Mouse (Mus musculus) neural tube, embryonic 13.5 days (tissue): ENCODE measurements around the gene Gspt1. TPM values are rescaled to one million over a fixed set of nuclear protein-coding genes. Genes with fewer than 3 reads are reported as not detected.
"Not testable (repeated sequence)": the region's sequence is repeated elsewhere in the genome, so short reads cannot be mapped to it uniquely, and the experiment has no call there.

ENCODE experiments used
- ATAC-seq: fragments of 200-750 bp; cut with Nextera tagmentation; 2 replicates; pipeline ENCODE4 v1.8.0; 2017; ENCODE audit warnings: low read depth, mild to moderate bottlenecking, moderate TSS enrichment, moderate library complexity
- H3K27ac ChIP-seq: fragments of 300-500 bp; sonication (generic); replicated peaks from 2 replicates; pipeline ENCODE4 v1.5.1; 2015; ENCODE audit warnings: moderate library complexity, mild to moderate bottlenecking, inconsistent platforms
- H3K27me3 ChIP-seq: fragments of 300-500 bp; sonication (generic); 2 replicates; pipeline ENCODE4 v1.6.1; 2015; ENCODE audit warnings: mild to moderate bottlenecking, inconsistent platforms
- H3K36me3 ChIP-seq: fragments of 300-500 bp; sonication (generic); 2 replicates; pipeline ENCODE4 v1.6.1; 2015; ENCODE audit warnings: mild to moderate bottlenecking, inconsistent platforms
- H3K4me1 ChIP-seq: fragments of 300-500 bp; sonication (generic); replicated peaks from 2 replicates; pipeline ENCODE4 v1.6.1; 2015; ENCODE audit warnings: inconsistent platforms
- H3K4me2 ChIP-seq: fragments of 300-500 bp; sonication (generic); 2 replicates; pipeline ENCODE4 v1.6.1; 2015; ENCODE audit warnings: inconsistent platforms, mild to moderate bottlenecking, moderate library complexity
- H3K4me3 ChIP-seq: fragments of 300-500 bp; sonication (generic); 2 replicates; pipeline ENCODE4 v1.5.1; 2015; ENCODE audit warnings: mild to moderate bottlenecking, inconsistent platforms
- H3K9ac ChIP-seq: fragments of 300-500 bp; sonication (generic); 2 replicates; pipeline ENCODE4 v1.6.1; 2015; ENCODE audit warnings: moderate library complexity, mild to moderate bottlenecking, inconsistent platforms
- H3K9me3 ChIP-seq: fragments of 300-500 bp; sonication (generic); 2 replicates; pipeline ENCODE4 v1.6.1; 2016; ENCODE audit warnings: inconsistent platforms
- WGBS: fragments of 180-500 bp; shearing (Covaris S2); methylation state at CpG from one replicate; pipeline ENCODE4 v1.1.7; 2015; 5-methylcytosine and 5-hydroxymethylcytosine counted together
- polyA plus RNA-seq: library from polyadenylated mRNA; unstranded; fragments of >200 nt; fragmentation: Nextera tagmentation; extraction: Ambion mirVana; gene quantifications from 2 replicates; pipeline ENCODE4 v1.2.1, GENCODE M21; 2015

The Gspt1 gene
- polyA plus RNA-seq = 52.4 and 62.7 TPM in 2 replicates

GRCm38 (mm10) chr16:11253898-11254722, at the start of gene Gspt1:
Gspt1 (minus strand) TSS chr16:11254325.
- Histone ChIP-seq H3K9ac (peak within 1 kb of the TSS; percentile 95), H3K27ac (peak within 1 kb of the TSS; percentile 96), H3K9me3 (no peaks in the 10 kb centered on the region), H3K4me3 (peak within 1 kb of the TSS; percentile 97), H3K4me1 (peaks cover 28% of the 10 kb centered on the region), H3K27me3 (no peaks in the 10 kb centered on the region), H3K36me3 (no peaks in the 10 kb centered on the region), H3K4me2 (peak within 1 kb of the TSS; percentile 84)
- under 1% methylated on average over 74 of the region's 76 CpGs for WGBS
- peak; percentile 97 for ATAC-seq

GRCm38 (mm10) chr16:11303741-11304140, 49.6 kb upstream of the Gspt1 start:
- H3K36me3 ChIP-seq = no peaks in the 10 kb centered on the region
- no peaks in the 10 kb centered on the region for H3K9me3 ChIP-seq
- H3K4me3 ChIP-seq = no peak overlapping the region
- no peak overlapping the region for H3K27ac ChIP-seq
- H3K27me3 ChIP-seq = no peaks in the 10 kb centered on the region
- H3K4me1 ChIP-seq = no peaks in the 10 kb centered on the region
- no peak overlapping the region for H3K9ac ChIP-seq
- ATAC-seq = no peak
- no peak overlapping the region for H3K4me2 ChIP-seq

GRCm38 (mm10) chr16:11297700-11298099, 43.6 kb upstream of the Gspt1 start:
- not testable (repeated sequence) for H3K4me3 ChIP-seq, ATAC-seq, H3K9me3 ChIP-seq, H3K36me3 ChIP-seq, H3K9ac ChIP-seq, H3K27ac ChIP-seq, H3K4me1 ChIP-seq, H3K27me3 ChIP-seq, H3K4me2 ChIP-seq
- WGBS = 88% methylated on average over 1 of the region's 1 CpGs

GRCm38 (mm10) chr16:11295583-11295982, 41.5 kb upstream of the Gspt1 start:
- not testable (repeated sequence) for H3K27ac ChIP-seq, ATAC-seq, H3K4me3 ChIP-seq, H3K9me3 ChIP-seq, H3K27me3 ChIP-seq, H3K9ac ChIP-seq, H3K4me1 ChIP-seq, H3K36me3 ChIP-seq, H3K4me2 ChIP-seq
- WGBS = 73% methylated on average over 4 of the region's 4 CpGs

- H3K4me3 ChIP-seq, ATAC-seq, H3K27ac ChIP-seq, H3K36me3 ChIP-seq, H3K9me3 ChIP-seq, H3K4me1 ChIP-seq, H3K27me3 ChIP-seq, H3K9ac ChIP-seq, H3K4me2 ChIP-seq: not testable (repeated sequence)
- WGBS = 92% methylated on average over 8 of the region's 8 CpGs
Measured at GRCm38 (mm10) chr16:11288873-11289272, 34.7 kb upstream of the Gspt1 start.

GRCm38 (mm10) chr16:11285949-11286348, 31.8 kb upstream of the Gspt1 start:
- Histone ChIP-seq H3K4me3 (no peak overlapping the region), H3K27me3 (no peaks in the 10 kb centered on the region), H3K4me2 (no peak overlapping the region), H3K36me3 (no peaks in the 10 kb centered on the region), H3K9me3 (0 out of 2 replicates have a peak, but pooled peaks cover 4% of the 10 kb centered on the region), H3K4me1 (no peaks in the 10 kb centered on the region), H3K27ac (no peak overlapping the region), H3K9ac (no peak overlapping the region)
- ATAC-seq = no peak
- 90% methylated on average over 2 of the region's 2 CpGs for WGBS

- H3K36me3 ChIP-seq = no peaks in the 10 kb centered on the region
- H3K9ac ChIP-seq = no peak overlapping the region
- WGBS = 93% methylated on average over 2 of the region's 2 CpGs
- H3K27me3 ChIP-seq = no peaks in the 10 kb centered on the region
- H3K4me3 ChIP-seq = no peak overlapping the region
- no peak for ATAC-seq
- no peaks in the 10 kb centered on the region for H3K4me1 ChIP-seq
- H3K27ac ChIP-seq = no peak overlapping the region
- H3K9me3 ChIP-seq = 0 out of 2 replicates have a peak, but pooled peaks cover 4% of the 10 kb centered on the region
- H3K4me2 ChIP-seq = no peak overlapping the region
Measured at GRCm38 (mm10) chr16:11284881-11285280, 30.8 kb upstream of the Gspt1 start.

GRCm38 (mm10) chr16:11282655-11283232, 28.6 kb upstream of the Gspt1 start:
- Histone ChIP-seq H3K9me3 (no peaks in the 10 kb centered on the region), H3K27ac (no peak overlapping the region), H3K27me3 (no peaks in the 10 kb centered on the region), H3K4me2 (no peak overlapping the region), H3K9ac (no peak overlapping the region), H3K36me3 (no peaks in the 10 kb centered on the region), H3K4me1 (no peaks in the 10 kb centered on the region), H3K4me3 (no peak overlapping the region)
- no peak for ATAC-seq
- WGBS = 86% methylated on average over 5 of the region's 5 CpGs

GRCm38 (mm10) chr16:11278778-11279177, 24.7 kb upstream of the Gspt1 start:
- Histone ChIP-seq H3K9me3 (no peaks in the 10 kb centered on the region), H3K36me3 (no peaks in the 10 kb centered on the region), H3K4me1 (no peaks in the 10 kb centered on the region), H3K27ac (no peak overlapping the region), H3K9ac (no peak overlapping the region), H3K4me2 (no peak overlapping the region), H3K27me3 (no peaks in the 10 kb centered on the region), H3K4me3 (no peak overlapping the region)
- no peak for ATAC-seq
- 79% methylated on average over 6 of the region's 6 CpGs for WGBS

- Histone ChIP-seq H3K4me1 (no peaks in the 10 kb centered on the region), H3K27me3 (no peaks in the 10 kb centered on the region), H3K9ac (no peak overlapping the region), H3K9me3 (no peaks in the 10 kb centered on the region), H3K4me3 (no peak overlapping the region), H3K27ac (no peak overlapping the region), H3K4me2 (no peak overlapping the region), H3K36me3 (no peaks in the 10 kb centered on the region)
- no peak for ATAC-seq
- 11% methylated on average over 3 of the region's 3 CpGs for WGBS
Measured at GRCm38 (mm10) chr16:11276888-11277287, 22.8 kb upstream of the Gspt1 start.

- H3K4me2 ChIP-seq = no peak overlapping the region
- H3K4me1 ChIP-seq = no peaks in the 10 kb centered on the region
- H3K27me3 ChIP-seq = no peaks in the 10 kb centered on the region
- no peak overlapping the region for H3K9ac ChIP-seq
- ATAC-seq = no peak
- no peak overlapping the region for H3K4me3 ChIP-seq
- H3K9me3 ChIP-seq = no peaks in the 10 kb centered on the region
- H3K27ac ChIP-seq = no peak overlapping the region
- H3K36me3 ChIP-seq = no peaks in the 10 kb centered on the region
Measured at GRCm38 (mm10) chr16:11271073-11271472, 16.9 kb upstream of the Gspt1 start.

- Histone ChIP-seq H3K4me1 (no peaks in the 10 kb centered on the region), H3K9me3 (no peaks in the 10 kb centered on the region), H3K4me2 (no peak overlapping the region), H3K27ac (no peak overlapping the region), H3K4me3 (no peak overlapping the region), H3K27me3 (no peaks in the 10 kb centered on the region), H3K36me3 (no peaks in the 10 kb centered on the region), H3K9ac (no peak overlapping the region)
- WGBS = 95% methylated on average over 2 of the region's 2 CpGs
- ATAC-seq = no peak
Measured at GRCm38 (mm10) chr16:11270642-11271041, 16.5 kb upstream of the Gspt1 start.

GRCm38 (mm10) chr16:11269808-11270207, 15.7 kb upstream of the Gspt1 start:
- no peak for ATAC-seq
- Histone ChIP-seq H3K4me2 (no peak overlapping the region), H3K36me3 (no peaks in the 10 kb centered on the region), H3K9ac (no peak overlapping the region), H3K27me3 (no peaks in the 10 kb centered on the region), H3K4me3 (no peak overlapping the region), H3K4me1 (no peaks in the 10 kb centered on the region), H3K27ac (no peak overlapping the region), H3K9me3 (no peaks in the 10 kb centered on the region)
- WGBS = 58% methylated on average over 6 of the region's 6 CpGs
